ENCODE assay signal across 10 mouse cellular contexts in genomic region chr1:166045060-166045893, GRCm38 (mm10). TPM values are rescaled to one million over a fixed set of nuclear protein-coding genes. Genes with fewer than 3 reads are reported as not detected.
DNase-seq lines count a peak whose midpoint lies in the region; ATAC-seq and TF ChIP-seq lines count a peak whose summit lies in the region.
"Had no signal": no experiment of that assay in that cellular context is flagged by ENCODE, and none has a peak within 500 bp of the region (broad histone marks: within the 10 kb centered on the region; RNA-seq: fewer than 3 reads in every experiment).

No protein-coding gene starts in this region.

- H3K27ac ChIP-seq in heart, embryonic 12.5 days (ENCODE audit: poor library complexity, severe bottlenecking): no peak overlapping the region
- no peak overlapping the region for H3K27ac ChIP-seq in hindbrain, embryonic 15.5 days (replicated peaks)
- H3K27ac ChIP-seq: liver, embryonic 14.5 days had no signal

- no peak for ATAC-seq in heart, embryonic 12.5 days (ENCODE audit: insufficient number of reproducible peaks, low FRiP score)
- no peak for ATAC-seq in hindbrain, embryonic 15.5 days (ENCODE audit: low FRiP score, low read depth)
- ATAC-seq in erythroblast, adult 5-6 weeks (replicated peaks; ENCODE audit: low FRiP score, poor library complexity, severe bottlenecking): no peak

- no peaks in the 10 kb centered on the region for H3K79me2 ChIP-seq in myocyte (ENCODE audit: control insufficient read depth, insufficient read depth)

- intact Hi-C loops in heart, postnatal 25 days (cut with DNase I): no loop called here

- 37% methylated on average over 14 of the region's 14 CpGs for WGBS in heart, embryonic 12.5 days
- 25% methylated on average over 14 of the region's 14 CpGs for WGBS in hindbrain, embryonic 15.5 days

- peaks cover 35% of the 10 kb centered on the region for H3K4me1 ChIP-seq in heart, embryonic 12.5 days (replicated peaks)
- peaks cover 46% of the 10 kb centered on the region for H3K4me1 ChIP-seq in hindbrain, embryonic 15.5 days (replicated peaks)

- TF ChIP-seq POLR2A in myocyte (IDR thresholded peaks at IDR 0.05; ENCODE audit: insufficient read length, low read depth): no peak

- no peaks in the 10 kb centered on the region for H3K9me3 ChIP-seq in heart, embryonic 12.5 days (replicated peaks)
- no peaks in the 10 kb centered on the region for H3K9me3 ChIP-seq in hindbrain, embryonic 15.5 days

- H3K4me2 ChIP-seq in heart, embryonic 12.5 days: peak overlapping the region; percentile 22; the same call in 1 of the 2 replicates
- 0 out of 2 replicates have a peak overlapping the region, but pooled peaks have one; percentile 11 for H3K4me2 ChIP-seq in hindbrain, embryonic 15.5 days
- peak overlapping the region; percentile 98 for H3K4me2 ChIP-seq in myocyte (ENCODE audit: low read depth)

- no peak overlapping the region for H3K4me3 ChIP-seq in heart, embryonic 12.5 days
- no peak overlapping the region for H3K4me3 ChIP-seq in hindbrain, embryonic 15.5 days
- H3K4me3 ChIP-seq in myocyte: no peak overlapping the region

- no peak overlapping the region; the same call in 1 of the 2 replicates for H3K9ac ChIP-seq in heart, embryonic 12.5 days
- no peak overlapping the region for H3K9ac ChIP-seq in hindbrain, embryonic 15.5 days
- H3K9ac ChIP-seq: liver, embryonic 14.5 days had no signal

- peaks cover 11% of the 10 kb centered on the region; the same call in 1 of the 2 replicates for H3K27me3 ChIP-seq in heart, embryonic 12.5 days (replicated peaks)
- peaks cover 12% of the 10 kb centered on the region for H3K27me3 ChIP-seq in hindbrain, embryonic 15.5 days
- H3K27me3 ChIP-seq in myocyte (ENCODE audit: control insufficient read depth, insufficient read depth, insufficient read length): no peaks in the 10 kb centered on the region

- H3ac ChIP-seq in myocyte (ENCODE audit: control insufficient read depth, insufficient read length): no peak overlapping the region

- H3K36me3 ChIP-seq in heart, embryonic 12.5 days: no peaks in the 10 kb centered on the region
- no peaks in the 10 kb centered on the region for H3K36me3 ChIP-seq in hindbrain, embryonic 15.5 days
- no peaks in the 10 kb centered on the region for H3K36me3 ChIP-seq in myocyte (ENCODE audit: control insufficient read depth, insufficient read depth)

- DNase-seq in heart, postnatal 25 days (ENCODE audit: low spot score): no peak
- DNase-seq in ZHBTc4 (ENCODE audit: low read depth, low spot score) (peak; percentile 36), liver (no peak)
- DNase-seq in spleen, postnatal 36 days (ENCODE audit: low spot score in 2 of 2): no peak
- DNase-seq: cerebellum, adult 11 months had no signal

TF ChIP-seq in myocyte, 11 proteins besides CTCF, POLR2A, EP300 and RAD21:
- peak in 1 of 3 experiments; percentile 0 for TF ChIP-seq MYOD1 (IDR thresholded peaks at IDR 0.05; ENCODE audit: control insufficient read depth in 1 of 3, insufficient read length in 2 of 3, low read depth in 2 of 3)
- no peak for TF ChIP-seq TCF3 (IDR thresholded peaks at IDR 0.05; ENCODE audit: insufficient read length, low read depth)
- TF ChIP-seq SRF (IDR thresholded peaks at IDR 0.05; ENCODE audit: control insufficient read depth, insufficient read length, low read depth): no peak
- TF ChIP-seq CEBPB (IDR thresholded peaks at IDR 0.05; ENCODE audit: insufficient read depth, poor library complexity, severe bottlenecking): no peak

RNA-seq across cellular contexts. Expression of gene Pou2f1, which starts 42.8 kb away (rescaled TPM):
- polyA plus RNA-seq in heart, embryonic 12.5 days (2016; fragmentation: Nextera tagmentation; extraction: Ambion mirVana): 11.9 and 12.8 TPM in 2 replicates
- 10 to 100 TPM; 11.8 to 13.0 TPM for total RNA-seq in heart, postnatal 25 days (2021)
- 16.6 and 17.3 TPM in 2 replicates for polyA plus RNA-seq in hindbrain, embryonic 15.5 days (2015; fragmentation: Nextera tagmentation; extraction: Ambion mirVana)
- polyA plus RNA-seq in myocyte (2012; fragmentation: generic; extraction: Trizol): 2.1 TPM
- 15.7 and 22.1 TPM in 2 replicates for total RNA-seq in erythroblast, adult 5-6 weeks (2015; ENCODE audit: low replicate concordance)
- total RNA-seq in erythroblast, adult 5-6 weeks (2017; ENCODE audit: low replicate concordance): 13.9 and 14.8 TPM in 2 replicates

Comparison
In these comparisons a context has a peak if more than half of its experiments do, and no peak if none do; other contexts are left out.
1. H3K4me2 ChIP-seq: peak in every context shown above with its lines; median percentile 98 in myocyte; 22 in heart, embryonic 12.5 days; 11 in hindbrain, embryonic 15.5 days.